Comparison of ENCODE assay signal across 23 mouse cellular contexts in genomic region chr10:14234896-14235604, GRCm38 (mm10).
DNase-seq lines count a peak whose midpoint lies in the region; ATAC-seq and TF ChIP-seq lines count a peak whose summit lies in the region.
"Had no signal": no experiment of that assay in that cellular context is flagged by ENCODE, and none has a peak within 500 bp of the region (broad histone marks: within the 10 kb centered on the region; RNA-seq: fewer than 3 reads in every experiment).

No protein-coding gene starts in this region.

- ATAC-seq in hematopoietic stem cell, adult 5-6 weeks (replicated peaks in 1 of 2; ENCODE audit: insufficient read depth in 1 of 2, low FRiP score in 2 of 2, low TSS enrichment in 1 of 2, low read depth in 1 of 2, poor library complexity in 2 of 2, severe bottlenecking in 2 of 2), result peak; percentile 87 to 90
- ATAC-seq: activated CD4-positive, CD25-positive, alpha-beta regulatory T cell, adult 4 months; CD4-positive, CD25-positive, alpha-beta regulatory T cell, adult 4 months; forebrain, embryonic 15.5 days; hindbrain, postnatal 0 days had no signal

- 5% methylated on average over 10 of the region's 10 CpGs for WGBS in thymus, adult 2 months
- WGBS in heart, embryonic 10.5 days, result 57% methylated on average over 10 of the region's 10 CpGs

- H3K9me3 ChIP-seq in heart, embryonic 10.5 days, result no peaks in the 10 kb centered on the region
- H3K9me3 ChIP-seq: embryonic facial prominence, embryonic 15.5 days; forebrain, embryonic 15.5 days; G1E; hindbrain, embryonic 12.5 days had no signal

- no peak overlapping the region for H3K4me3 ChIP-seq in thymus, adult 2 months (ENCODE audit: control insufficient read depth, insufficient read depth, low read length)
- no peak overlapping the region for H3K4me3 ChIP-seq in heart, embryonic 10.5 days
- H3K4me3 ChIP-seq: embryonic facial prominence, embryonic 15.5 days; erythroblast, embryonic 14.5 days; forebrain, embryonic 15.5 days; hindbrain, embryonic 12.5 days had no signal

- no peak overlapping the region for H3K27ac ChIP-seq in thymus, adult 2 months (ENCODE audit: control insufficient read depth, insufficient read depth, low read length)
- H3K27ac ChIP-seq in heart, embryonic 10.5 days, result no peak overlapping the region
- H3K27ac ChIP-seq: embryonic facial prominence, embryonic 15.5 days; hindbrain, embryonic 12.5 days; hindbrain, postnatal 0 days had no signal

- no peaks in the 10 kb centered on the region for H3K36me3 ChIP-seq in thymus, adult 2 months (ENCODE audit: control insufficient read depth, insufficient read depth, low read length)
- H3K36me3 ChIP-seq in heart, embryonic 10.5 days, result no peaks in the 10 kb centered on the region
- H3K36me3 ChIP-seq: embryonic facial prominence, embryonic 15.5 days; forebrain, embryonic 15.5 days; G1E; hindbrain, embryonic 12.5 days had no signal

- TF ChIP-seq POLR2A in thymus, adult 2 months (IDR thresholded peaks at IDR 0.05; ENCODE audit: control insufficient read depth, extremely low read depth, insufficient read depth, low read length, poor library complexity), result no peak

- peak; percentile 36 to 47 for DNase-seq in cerebellum, postnatal 10 days
- no peak for DNase-seq in cerebellum, adult 18-20 months
- peak; percentile 44 for DNase-seq in thymus, adult 2 months
- DNase-seq in thymus, postnatal 25 days, result peak; percentile 65
- DNase-seq in lung, adult 18-20 months, result no peak
- DNase-seq in layer of hippocampus, postnatal 14 days (ENCODE audit: low spot score in 2 of 2), result no peak
- no peak for DNase-seq in heart, embryonic 10.5 days (ENCODE audit: low spot score)
- DNase-seq: adrenal gland, adult 2 months; adrenal gland, postnatal 25 days; B cell, adult 2 months; cerebellum, adult 9-10 months; embryo, embryonic 11 days; gastrocnemius, postnatal 36 days; heart, adult 18-20 months had no signal

- peaks cover 4% of the 10 kb centered on the region; the same call in 1 of the 2 replicates for H3K4me1 ChIP-seq in thymus, adult 2 months (replicated peaks; ENCODE audit: control insufficient read depth, insufficient read depth, low read length)
- H3K4me1 ChIP-seq in heart, embryonic 10.5 days, result no peaks in the 10 kb centered on the region
- H3K4me1 ChIP-seq: embryonic facial prominence, embryonic 15.5 days; hindbrain, embryonic 12.5 days had no signal

- no peaks in the 10 kb centered on the region for H3K27me3 ChIP-seq in thymus, adult 2 months (ENCODE audit: control insufficient read depth, insufficient read depth, low read length)
- no peaks in the 10 kb centered on the region for H3K27me3 ChIP-seq in heart, embryonic 10.5 days (ENCODE audit: insufficient read depth, poor library complexity, severe bottlenecking)
- H3K27me3 ChIP-seq: embryonic facial prominence, embryonic 15.5 days; forebrain, embryonic 15.5 days; hindbrain, embryonic 12.5 days had no signal

- TF ChIP-seq CTCF in thymus, adult 2 months (IDR thresholded peaks at IDR 0.05; ENCODE audit: borderline replicate concordance, control insufficient read depth, extremely low read depth, insufficient read depth, low read length, poor library complexity), result no peak

Comparison
In these comparisons a context has a peak if more than half of its experiments do, and no peak if none do; other contexts are left out.
1. DNase-seq: peak in cerebellum, postnatal 10 days (2 of 2), thymus, adult 2 months (single experiment) and thymus, postnatal 25 days (single experiment); none in cerebellum, adult 18-20 months (0 of 2), lung, adult 18-20 months (0 of 2), layer of hippocampus, postnatal 14 days (0 of 2) and heart, embryonic 10.5 days (single experiment).